Mouse (Mus musculus): ENCODE measurements around the gene Rims4. TPM values are rescaled to one million over a fixed set of nuclear protein-coding genes. Genes with fewer than 3 reads are reported as not detected.

The Rims4 gene
- total and polyA plus RNA-seq, 3 experiments = 0.05 TPM; not detected in 2

DNA sequence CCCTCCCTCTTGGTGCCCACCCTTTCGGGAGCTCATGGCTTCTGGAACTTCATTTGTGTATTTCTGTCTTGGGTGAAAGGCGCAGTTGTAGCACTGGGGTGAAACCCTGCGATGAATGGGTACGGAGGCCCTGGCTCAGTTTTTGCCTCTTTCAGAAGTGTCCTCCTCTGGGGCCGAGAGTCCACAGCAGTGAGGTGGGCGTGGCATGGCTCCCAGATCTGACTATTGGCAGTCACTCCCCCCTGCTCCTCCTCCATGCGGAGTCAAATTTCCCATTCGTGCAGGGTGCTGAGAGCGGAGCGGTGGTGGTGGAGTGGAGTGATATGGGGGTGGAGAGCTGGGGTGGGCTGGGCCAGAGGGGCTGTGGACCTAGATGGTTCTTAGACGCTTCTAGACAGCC lies 94.7 kb downstream of the Rims4 start:
- Histone ChIP-seq H3K9me3 (replicated peaks) (no peaks in the 10 kb centered on the region), H3K27me3 (ENCODE audit: insufficient read depth, low read length) (peaks cover 5% of the 10 kb centered on the region; the same call in 1 of the 2 replicates), H3K4me3 (ENCODE audit: low read depth, low read length) (no peak overlapping the region), H3K4me1 (ENCODE audit: insufficient read depth, low read depth, low read length) (no peaks in the 10 kb centered on the region), H3K36me3 (replicated peaks) (no peaks in the 10 kb centered on the region)
- ATAC-seq (ENCODE audit: extremely low read depth, insufficient number of reproducible peaks, low FRiP score, poor library complexity, severe bottlenecking) = no peak
- TF ChIP-seq GATA2 (IDR thresholded peaks at IDR 0.05; ENCODE audit: borderline replicate concordance, low read depth, low read length) (no peak), POLR2AphosphoS5 (IDR thresholded peaks at IDR 0.05; ENCODE audit: insufficient replicate concordance, low read depth, low read length) (no peak)
- no peak for DNase-seq (ENCODE audit: low spot score)

GRCm38 (mm10) chr2:163823248-163823647 lies 95.2 kb downstream of the Rims4 start:
- DNase-seq (ENCODE audit: low spot score) (no peak), ATAC-seq (ENCODE audit: extremely low read depth, insufficient number of reproducible peaks, low FRiP score, poor library complexity, severe bottlenecking) (no peak; the same call in 1 of the 2 replicates)
- Histone ChIP-seq H3K27me3 (ENCODE audit: insufficient read depth, low read length) (peaks cover 3% of the 10 kb centered on the region; the same call in 1 of the 2 replicates), H3K4me1 (ENCODE audit: insufficient read depth, low read depth, low read length) (no peaks in the 10 kb centered on the region), H3K4me3 (ENCODE audit: low read depth, low read length) (no peak overlapping the region), H3K9me3 (replicated peaks) (no peaks in the 10 kb centered on the region), H3K36me3 (replicated peaks) (no peaks in the 10 kb centered on the region)
- TF ChIP-seq CTCF (IDR thresholded peaks at IDR 0.05; ENCODE audit: low read depth, low read length) (peak; percentile 89), GATA1 (IDR thresholded peaks at IDR 0.05; ENCODE audit: borderline replicate concordance, low read length) (no peak)

DNA sequence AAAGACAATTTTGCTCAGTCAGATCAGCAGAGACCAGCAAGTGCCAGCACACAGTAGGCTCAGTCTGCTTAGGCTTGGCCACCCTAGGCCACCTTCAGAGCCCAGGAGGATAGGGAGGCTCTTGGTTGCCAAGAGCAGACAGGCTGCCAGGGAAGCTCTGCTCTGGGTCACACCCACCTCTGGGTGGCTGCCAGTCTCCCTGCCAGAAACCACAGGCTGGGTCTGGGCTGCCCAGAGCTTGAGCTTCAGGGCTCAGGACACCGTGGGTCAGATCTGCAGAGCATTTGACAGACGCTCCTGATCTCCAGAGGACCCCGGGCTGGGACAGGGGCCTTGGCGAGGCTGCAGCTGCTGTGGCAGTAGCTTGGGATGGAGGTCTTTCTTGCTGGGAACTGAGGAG lies 97.9 kb downstream of the Rims4 start, which contains the start of gene Ccn5:
TSS of gene Ccn5 (plus strand) at position 255 of the 400 bp plus-strand sequence.
- Histone ChIP-seq H3K27me3 (ENCODE audit: insufficient read depth, low read length) (peaks cover 5% of the 10 kb centered on the region; the same call in 1 of the 2 replicates), H3K4me1 (ENCODE audit: insufficient read depth, low read depth, low read length) (no peaks in the 10 kb centered on the region), H3K9me3 (replicated peaks) (no peaks in the 10 kb centered on the region), H3K4me3 (ENCODE audit: low read depth, low read length) (no peak within 1 kb of the TSS), H3K36me3 (replicated peaks) (no peaks in the 10 kb centered on the region)
- TF ChIP-seq POLR2AphosphoS5 (IDR thresholded peaks at IDR 0.05; ENCODE audit: insufficient replicate concordance, low read depth, low read length) = no peak
- TF ChIP-seq CTCF (IDR thresholded peaks at IDR 0.05; ENCODE audit: low read depth, low read length) = no peak
- no peak for TF ChIP-seq GATA1 (IDR thresholded peaks at IDR 0.05; ENCODE audit: borderline replicate concordance, low read length)
- TF ChIP-seq TAL1 (conservative IDR thresholded peaks at IDR 0.05; ENCODE audit: low read depth, low read length) = no peak
- no peak for TF ChIP-seq GATA2 (IDR thresholded peaks at IDR 0.05; ENCODE audit: borderline replicate concordance, low read depth, low read length)
- no peak for DNase-seq (ENCODE audit: low spot score)
- no peak for ATAC-seq (ENCODE audit: extremely low read depth, insufficient number of reproducible peaks, low FRiP score, poor library complexity, severe bottlenecking)

DNA sequence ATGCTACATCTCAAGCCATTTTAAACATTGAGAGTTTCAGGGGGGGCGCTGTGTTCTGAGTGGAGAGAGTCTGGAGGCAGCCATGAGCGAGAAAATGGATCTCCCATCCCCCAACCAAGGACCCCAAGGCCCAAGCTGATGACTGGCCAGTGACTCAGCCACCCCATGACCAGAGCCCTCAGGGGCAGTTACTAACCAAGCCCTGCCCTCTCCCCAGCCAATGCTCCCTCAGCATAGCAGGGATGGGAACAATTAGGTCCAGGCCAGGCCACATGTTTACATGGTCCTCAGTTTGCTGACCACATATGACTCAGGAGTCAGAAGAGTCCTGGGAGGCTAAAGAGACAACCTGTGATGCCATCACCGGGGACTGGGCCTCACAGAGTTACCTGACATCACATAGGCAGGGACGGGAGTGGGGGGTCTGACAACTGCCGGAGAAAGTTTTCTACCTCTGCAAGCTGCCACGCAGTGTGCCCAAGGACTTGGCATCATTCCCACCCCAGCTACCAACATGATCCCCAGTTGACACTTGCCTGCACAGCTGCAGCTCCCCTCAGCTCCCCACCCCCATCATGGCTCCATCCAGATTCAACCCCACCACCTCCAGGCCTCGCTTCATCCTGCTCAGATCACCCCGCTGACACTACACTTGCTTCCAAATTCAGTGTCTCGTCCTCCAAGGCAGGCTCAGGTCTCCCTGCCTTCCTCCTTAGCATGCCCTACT lies 103.6 kb downstream of the Rims4 start:
- DNase-seq (ENCODE audit: low spot score) (no peak), ATAC-seq (ENCODE audit: extremely low read depth, insufficient number of reproducible peaks, low FRiP score, poor library complexity, severe bottlenecking) (no peak)
- Histone ChIP-seq H3K36me3 (replicated peaks) (no peaks in the 10 kb centered on the region), H3K4me3 (ENCODE audit: low read depth, low read length) (no peak overlapping the region), H3K9me3 (replicated peaks) (no peaks in the 10 kb centered on the region), H3K4me1 (ENCODE audit: insufficient read depth, low read depth, low read length) (no peaks in the 10 kb centered on the region), H3K27me3 (ENCODE audit: insufficient read depth, low read length) (0 out of 2 replicates have a peak, but pooled peaks cover 2% of the 10 kb centered on the region)
- TF ChIP-seq GATA2 (IDR thresholded peaks at IDR 0.05; ENCODE audit: borderline replicate concordance, low read depth, low read length) = no peak
- TF ChIP-seq CTCF (IDR thresholded peaks at IDR 0.05; ENCODE audit: low read depth, low read length) = no peak
- TF ChIP-seq TAL1 (conservative IDR thresholded peaks at IDR 0.05; ENCODE audit: low read depth, low read length) = no peak
- no peak for TF ChIP-seq GATA1 (IDR thresholded peaks at IDR 0.05; ENCODE audit: borderline replicate concordance, low read length)

DNA sequence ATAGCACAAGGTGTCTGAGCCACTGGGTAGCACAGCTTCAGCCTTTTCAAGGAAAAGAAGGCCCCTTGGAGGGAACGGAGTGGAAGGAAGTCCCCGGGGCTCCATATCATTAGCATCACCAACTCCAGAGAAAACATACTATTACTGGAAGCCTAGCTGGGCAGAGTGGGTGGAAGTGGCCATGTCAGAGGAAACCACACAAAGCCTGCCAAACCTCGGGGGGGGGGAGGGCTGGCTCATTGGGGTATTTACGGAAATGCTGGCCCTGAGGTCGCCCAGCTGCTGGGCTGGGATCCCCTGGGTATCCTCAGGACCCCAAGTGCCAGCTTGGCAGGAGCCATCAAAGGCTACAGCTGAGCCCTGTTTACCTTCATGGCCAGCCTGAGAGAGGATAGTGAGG lies 105.4 kb downstream of the Rims4 start:
- peaks cover 4% of the 10 kb centered on the region; the same call in 1 of the 2 replicates for H3K27me3 ChIP-seq (ENCODE audit: insufficient read depth, low read length)
- DNase-seq (ENCODE audit: low spot score) = no peak
- no peaks in the 10 kb centered on the region for H3K9me3 ChIP-seq (replicated peaks)
- H3K36me3 ChIP-seq (replicated peaks) = no peaks in the 10 kb centered on the region
- TF ChIP-seq TAL1 (conservative IDR thresholded peaks at IDR 0.05; ENCODE audit: low read depth, low read length) (no peak), GATA1 (IDR thresholded peaks at IDR 0.05; ENCODE audit: borderline replicate concordance, low read length) (no peak), CTCF (IDR thresholded peaks at IDR 0.05; ENCODE audit: low read depth, low read length) (no peak), POLR2AphosphoS5 (IDR thresholded peaks at IDR 0.05; ENCODE audit: insufficient replicate concordance, low read depth, low read length) (no peak)
- no peak overlapping the region for H3K4me3 ChIP-seq (ENCODE audit: low read depth, low read length)
- no peaks in the 10 kb centered on the region for H3K4me1 ChIP-seq (ENCODE audit: insufficient read depth, low read depth, low read length)
- ATAC-seq (ENCODE audit: extremely low read depth, insufficient number of reproducible peaks, low FRiP score, poor library complexity, severe bottlenecking) = no peak

Other genes starting within 250 kb of the Rims4 start
- gene Ada, start 168.4 kb downstream of the Rims4 start, total RNA-seq (2014; fragmentation: Nextera tagmentation) = 0.87 TPM in 1 of 2 replicates, not detected in the other
- 0.17 and 0.22 TPM in 2 replicates for gene Ada, start 168.4 kb downstream of the Rims4 start, total RNA-seq (2017)
- 0.37 and 0.39 TPM in 2 replicates for gene Ada, start 168.4 kb downstream of the Rims4 start, polyA plus RNA-seq (2012)
- not detected in 2 replicates for gene Ccn5, start 97.8 kb downstream of the Rims4 start, total RNA-seq (2014; fragmentation: Nextera tagmentation)
- gene Ccn5, start 97.8 kb downstream of the Rims4 start, total RNA-seq (2017) = not detected in 2 replicates
- not detected in 2 replicates for gene Ccn5, start 97.8 kb downstream of the Rims4 start, polyA plus RNA-seq (2012)
- not detected in 2 replicates for gene Kcnk15, start 65.0 kb downstream of the Rims4 start, total RNA-seq (2014; fragmentation: Nextera tagmentation)
- gene Kcnk15, start 65.0 kb downstream of the Rims4 start, total RNA-seq (2017) = not detected in 2 replicates
- not detected in 2 replicates for gene Kcnk15, start 65.0 kb downstream of the Rims4 start, polyA plus RNA-seq (2012)
- gene Ywhab, start 76.3 kb upstream of the Rims4 start, total RNA-seq (2014; fragmentation: Nextera tagmentation) = 129 and 130 TPM in 2 replicates
- 52.6 and 56.1 TPM in 2 replicates for gene Ywhab, start 76.3 kb upstream of the Rims4 start, total RNA-seq (2017)
- gene Ywhab, start 76.3 kb upstream of the Rims4 start, polyA plus RNA-seq (2012) = 64.3 and 79.9 TPM in 2 replicates
- not detected in 2 replicates for gene Pabpc1l, start 106.8 kb upstream of the Rims4 start, total RNA-seq (2014; fragmentation: Nextera tagmentation)
- 0.44 TPM in 1 of 2 replicates, not detected in the other for gene Pabpc1l, start 106.8 kb upstream of the Rims4 start, total RNA-seq (2017)
- gene Pabpc1l, start 106.8 kb upstream of the Rims4 start, polyA plus RNA-seq (2012) = 0.07 TPM in 1 of 2 replicates, not detected in the other
- gene Stk4, start 151.6 kb upstream of the Rims4 start, total RNA-seq (2014; fragmentation: Nextera tagmentation) = 241 and 247 TPM in 2 replicates
- gene Stk4, start 151.6 kb upstream of the Rims4 start, total RNA-seq (2017) = 214 and 225 TPM in 2 replicates
- 51.0 and 86.5 TPM in 2 replicates for gene Stk4, start 151.6 kb upstream of the Rims4 start, polyA plus RNA-seq (2012)
- gene Tomm34, start 152.5 kb upstream of the Rims4 start, total RNA-seq (2014; fragmentation: Nextera tagmentation) = 57.3 and 61.0 TPM in 2 replicates
- 63.0 and 65.3 TPM in 2 replicates for gene Tomm34, start 152.5 kb upstream of the Rims4 start, total RNA-seq (2017)
- gene Tomm34, start 152.5 kb upstream of the Rims4 start, polyA plus RNA-seq (2012) = 36.3 and 48.2 TPM in 2 replicates

Measured in G1E (cell line).